Mouse (Mus musculus) liver, postnatal 0 days (tissue): Measurements from ENCODE around the gene Slc43a2. TPM values are rescaled to one million over a fixed set of nuclear protein-coding genes. Genes with fewer than 3 reads are reported as not detected.

Experiments
- ATAC-seq: fragments of 200-750 bp; cut with Nextera tagmentation; 2 replicates; pipeline ENCODE4 v1.8.0; 2017; ENCODE audit warnings: mild to moderate bottlenecking, moderate library complexity
- DNase-seq: peaks from one replicate; pipeline ENCODE4 v3.0.0-alpha.2; 2016
- H3K27ac ChIP-seq: fragments of 300-500 bp; sonication (generic); 2 replicates; pipeline ENCODE4 v1.5.1; 2014; ENCODE audit warnings: antibody characterized with exemption, moderate library complexity, mild to moderate bottlenecking, low read depth
- H3K27me3 ChIP-seq: fragments of 300-500 bp; sonication (generic); 2 replicates; pipeline ENCODE4 v1.6.1; 2014; ENCODE audit warnings: low read length, control low read depth, mixed read lengths; ENCODE audit not compliant: insufficient read depth
- H3K36me3 ChIP-seq: fragments of 300-500 bp; sonication (generic); replicated peaks from 2 replicates; pipeline ENCODE4 v1.6.1; 2014; ENCODE audit warnings: mild to moderate bottlenecking, control low read depth, low read length, moderate library complexity, mixed read lengths; ENCODE audit not compliant: insufficient read depth
- H3K4me1 ChIP-seq: fragments of 300-500 bp; sonication (generic); 2 replicates; pipeline ENCODE4 v1.6.1; 2014; ENCODE audit warnings: antibody characterized with exemption, mild to moderate bottlenecking, control low read depth; ENCODE audit not compliant: insufficient read depth
- H3K4me2 ChIP-seq: fragments of 300-500 bp; sonication (generic); 2 replicates; pipeline ENCODE4 v1.6.1; 2014; ENCODE audit warnings: low read depth, mild to moderate bottlenecking, low read length, moderate library complexity, mixed read lengths
- H3K4me3 ChIP-seq: fragments of 300-500 bp; sonication (generic); 2 replicates; pipeline ENCODE4 v1.5.1; 2014; ENCODE audit warnings: low read depth, low read length
- H3K9ac ChIP-seq: fragments of 300-500 bp; sonication (generic); replicated peaks from 2 replicates; pipeline ENCODE4 v1.6.1; 2014; ENCODE audit warnings: mild to moderate bottlenecking, moderate library complexity
- H3K9me3 ChIP-seq: fragments of 300-500 bp; sonication (generic); 2 replicates; pipeline ENCODE4 v1.6.1; 2016; ENCODE audit warnings: mild to moderate bottlenecking, control low read depth, low read length, mixed read lengths
- CTCF ChIP-seq: sonication (generic); IDR thresholded peaks from 2 replicates; pipeline ENCODE4 v1.5.1; 2016; ENCODE audit warnings: antibody characterized with exemption, low read depth
- EP300 ChIP-seq: IDR thresholded peaks from 2 replicates; pipeline ENCODE4 v1.6.1; 2016; ENCODE audit warnings: antibody characterized with exemption, low read depth, mild to moderate bottlenecking
- WGBS: fragments of 180-500 bp; shearing (Covaris S2); extraction: QIAGEN DNeasy Blood & Tissue Kit; methylation state at CpG from one replicate; pipeline ENCODE4 v1.1.7; 2014; ENCODE audit not compliant: insufficient replicate concordance; 5-methylcytosine and 5-hydroxymethylcytosine counted together
- polyA plus RNA-seq: library from polyadenylated mRNA; unstranded; fragments of >200 nt; fragmentation: Nextera tagmentation; extraction: Ambion mirVana; gene quantifications from 2 replicates; pipeline ENCODE4 v1.2.1, GENCODE M21; 2015

Slc43a2 gene
- polyA plus RNA-seq, 1 experiment from 2014 or later: 7.2 TPM

- H3K36me3 ChIP-seq: no peaks in the 10 kb centered on the region; the same call in 1 of the 2 replicates
- peak overlapping the region; percentile 85 for H3K27ac ChIP-seq
- peaks cover 21% of the 10 kb centered on the region for H3K4me1 ChIP-seq
- TF ChIP-seq CTCF (no peak), EP300 (no peak)
- 50% methylated on average over 6 of the region's 6 CpGs for WGBS
- peak overlapping the region; percentile 94 for H3K4me2 ChIP-seq
- peak overlapping the region; percentile 28; the same call in 1 of the 2 replicates for H3K9ac ChIP-seq
- H3K4me3 ChIP-seq: peak overlapping the region; percentile 61
- no peak for ATAC-seq
- no peaks in the 10 kb centered on the region for H3K9me3 ChIP-seq
- no peaks in the 10 kb centered on the region for H3K27me3 ChIP-seq
- DNase-seq: no peak
Measured at GRCm38 (mm10) chr11:75533314-75534015, 2.0 kb downstream of the Slc43a2 start.

GRCm38 (mm10) chr11:75534286-75535033 lies 3.0 kb downstream of the Slc43a2 start:
- Histone ChIP-seq H3K4me2 (peak overlapping the region; percentile 94; the same call in 1 of the 2 replicates), H3K27ac (peak overlapping the region; percentile 23; the same call in 1 of the 2 replicates), H3K4me3 (no peak overlapping the region), H3K27me3 (no peaks in the 10 kb centered on the region), H3K36me3 (no peaks in the 10 kb centered on the region; the same call in 1 of the 2 replicates), H3K4me1 (peaks cover 21% of the 10 kb centered on the region), H3K9ac (no peak overlapping the region), H3K9me3 (no peaks in the 10 kb centered on the region)
- no peak for DNase-seq
- 45% methylated on average over 4 of the region's 4 CpGs for WGBS
- TF ChIP-seq EP300 (no peak), CTCF (no peak)
- ATAC-seq: no peak

GRCm38 (mm10) chr11:75535106-75535795 lies 3.8 kb downstream of the Slc43a2 start:
- 40% methylated on average over 13 of the region's 13 CpGs for WGBS
- H3K27me3 ChIP-seq: no peaks in the 10 kb centered on the region
- peaks cover 23% of the 10 kb centered on the region for H3K4me1 ChIP-seq
- ATAC-seq: no peak
- no peak overlapping the region for H3K4me3 ChIP-seq
- peak overlapping the region; percentile 23; the same call in 1 of the 2 replicates for H3K4me2 ChIP-seq
- no peak overlapping the region for H3K9ac ChIP-seq
- DNase-seq: no peak
- no peaks in the 10 kb centered on the region; the same call in 1 of the 2 replicates for H3K36me3 ChIP-seq
- no peaks in the 10 kb centered on the region for H3K9me3 ChIP-seq
- peak; percentile 3; the same call in 1 of the 2 replicates for TF ChIP-seq EP300
- TF ChIP-seq CTCF: no peak
- no peak overlapping the region for H3K27ac ChIP-seq

- Histone ChIP-seq H3K36me3 (no peaks in the 10 kb centered on the region; the same call in 1 of the 2 replicates), H3K27me3 (no peaks in the 10 kb centered on the region), H3K27ac (no peak overlapping the region), H3K4me2 (no peak overlapping the region), H3K9ac (no peak overlapping the region), H3K4me1 (peaks cover 28% of the 10 kb centered on the region), H3K4me3 (no peak overlapping the region), H3K9me3 (no peaks in the 10 kb centered on the region)
- WGBS: 88% methylated on average over 12 of the region's 12 CpGs
- DNase-seq (no peak), ATAC-seq (no peak)
- TF ChIP-seq CTCF: no peak
- no peak for TF ChIP-seq EP300
Measured at GRCm38 (mm10) chr11:75536255-75537024, 4.9 kb downstream of the Slc43a2 start.

- DNase-seq (no peak), ATAC-seq (no peak)
- Histone ChIP-seq H3K27me3 (no peaks in the 10 kb centered on the region), H3K27ac (no peak overlapping the region), H3K4me2 (no peak overlapping the region), H3K4me1 (peaks cover 22% of the 10 kb centered on the region), H3K9me3 (no peaks in the 10 kb centered on the region), H3K9ac (no peak overlapping the region), H3K4me3 (no peak overlapping the region), H3K36me3 (no peaks in the 10 kb centered on the region; the same call in 1 of the 2 replicates)
- no peak for TF ChIP-seq CTCF
- WGBS: 75% methylated on average over 8 of the region's 8 CpGs
Measured at GRCm38 (mm10) chr11:75537025-75537414, 5.5 kb downstream of the Slc43a2 start.
